Mouse (Mus musculus) liver, postnatal 0 days (tissue): ENCODE results near the gene Klhl3. TPM values are rescaled to one million over a fixed set of nuclear protein-coding genes. Genes with fewer than 3 reads are reported as not detected.

Source experiments
- ATAC-seq: fragments of 200-750 bp; cut with Nextera tagmentation; 2 replicates; pipeline ENCODE4 v1.8.0; 2017; ENCODE audit warnings: mild to moderate bottlenecking, moderate library complexity
- DNase-seq: peaks from one replicate; pipeline ENCODE4 v3.0.0-alpha.2; 2016
- H3K27ac ChIP-seq: fragments of 300-500 bp; sonication (generic); 2 replicates; pipeline ENCODE4 v1.5.1; 2014; ENCODE audit warnings: antibody characterized with exemption, moderate library complexity, mild to moderate bottlenecking, low read depth
- H3K27me3 ChIP-seq: fragments of 300-500 bp; sonication (generic); 2 replicates; pipeline ENCODE4 v1.6.1; 2014; ENCODE audit warnings: low read length, control low read depth, mixed read lengths; ENCODE audit not compliant: insufficient read depth
- H3K36me3 ChIP-seq: fragments of 300-500 bp; sonication (generic); replicated peaks from 2 replicates; pipeline ENCODE4 v1.6.1; 2014; ENCODE audit warnings: mild to moderate bottlenecking, control low read depth, low read length, moderate library complexity, mixed read lengths; ENCODE audit not compliant: insufficient read depth
- H3K4me1 ChIP-seq: fragments of 300-500 bp; sonication (generic); 2 replicates; pipeline ENCODE4 v1.6.1; 2014; ENCODE audit warnings: antibody characterized with exemption, mild to moderate bottlenecking, control low read depth; ENCODE audit not compliant: insufficient read depth
- H3K4me2 ChIP-seq: fragments of 300-500 bp; sonication (generic); 2 replicates; pipeline ENCODE4 v1.6.1; 2014; ENCODE audit warnings: low read depth, mild to moderate bottlenecking, low read length, moderate library complexity, mixed read lengths
- H3K4me3 ChIP-seq: fragments of 300-500 bp; sonication (generic); 2 replicates; pipeline ENCODE4 v1.5.1; 2014; ENCODE audit warnings: low read depth, low read length
- H3K9ac ChIP-seq: fragments of 300-500 bp; sonication (generic); replicated peaks from 2 replicates; pipeline ENCODE4 v1.6.1; 2014; ENCODE audit warnings: mild to moderate bottlenecking, moderate library complexity
- H3K9me3 ChIP-seq: fragments of 300-500 bp; sonication (generic); 2 replicates; pipeline ENCODE4 v1.6.1; 2016; ENCODE audit warnings: mild to moderate bottlenecking, control low read depth, low read length, mixed read lengths
- CTCF ChIP-seq: sonication (generic); IDR thresholded peaks from 2 replicates; pipeline ENCODE4 v1.5.1; 2016; ENCODE audit warnings: antibody characterized with exemption, low read depth
- EP300 ChIP-seq: IDR thresholded peaks from 2 replicates; pipeline ENCODE4 v1.6.1; 2016; ENCODE audit warnings: antibody characterized with exemption, low read depth, mild to moderate bottlenecking
- WGBS: fragments of 180-500 bp; shearing (Covaris S2); extraction: QIAGEN DNeasy Blood & Tissue Kit; methylation state at CpG from one replicate; pipeline ENCODE4 v1.1.7; 2014; ENCODE audit not compliant: insufficient replicate concordance; 5-methylcytosine and 5-hydroxymethylcytosine counted together
- polyA plus RNA-seq: library from polyadenylated mRNA; unstranded; fragments of >200 nt; fragmentation: Nextera tagmentation; extraction: Ambion mirVana; gene quantifications from 2 replicates; pipeline ENCODE4 v1.2.1, GENCODE M21; 2015

Gene Klhl3
- polyA plus RNA-seq, 1 experiment from 2014 or later, result 2.9 TPM

GRCm38 (mm10) chr13:58035470-58036156 lies 77.8 kb downstream of the Klhl3 start:
- Histone ChIP-seq H3K27ac (no peak overlapping the region), H3K9me3 (no peaks in the 10 kb centered on the region), H3K4me3 (no peak overlapping the region), H3K4me1 (no peaks in the 10 kb centered on the region), H3K36me3 (0 out of 2 replicates have a peak, but pooled peaks cover 8% of the 10 kb centered on the region), H3K9ac (no peak overlapping the region), H3K27me3 (no peaks in the 10 kb centered on the region), H3K4me2 (no peak overlapping the region)
- DNase-seq (peak; percentile 43), ATAC-seq (no peak)
- 55% methylated on average over 10 of the region's 10 CpGs for WGBS
- no peak for TF ChIP-seq CTCF
- TF ChIP-seq EP300, result no peak

GRCm38 (mm10) chr13:58034985-58035384 lies 78.4 kb downstream of the Klhl3 start:
- WGBS, result 76% methylated on average over 3 of the region's 3 CpGs
- DNase-seq (no peak), ATAC-seq (no peak)
- no peak overlapping the region for H3K9ac ChIP-seq
- no peaks in the 10 kb centered on the region for H3K4me1 ChIP-seq
- 0 out of 2 replicates have a peak, but pooled peaks have one; percentile 23 for TF ChIP-seq CTCF
- no peak for TF ChIP-seq EP300
- 0 out of 2 replicates have a peak, but pooled peaks cover 8% of the 10 kb centered on the region for H3K36me3 ChIP-seq
- no peaks in the 10 kb centered on the region for H3K27me3 ChIP-seq
- no peak overlapping the region for H3K27ac ChIP-seq
- no peak overlapping the region for H3K4me3 ChIP-seq
- H3K9me3 ChIP-seq, result no peaks in the 10 kb centered on the region
- no peak overlapping the region for H3K4me2 ChIP-seq

GRCm38 (mm10) chr13:58034507-58034906 lies 78.9 kb downstream of the Klhl3 start:
- Histone ChIP-seq H3K4me1 (no peaks in the 10 kb centered on the region), H3K4me3 (no peak overlapping the region), H3K27ac (no peak overlapping the region), H3K27me3 (no peaks in the 10 kb centered on the region), H3K9ac (no peak overlapping the region), H3K9me3 (no peaks in the 10 kb centered on the region), H3K4me2 (no peak overlapping the region), H3K36me3 (0 out of 2 replicates have a peak, but pooled peaks cover 8% of the 10 kb centered on the region)
- ATAC-seq (no peak), DNase-seq (no peak)
- WGBS, result 52% methylated on average over 6 of the region's 6 CpGs
- no peak for TF ChIP-seq CTCF
- no peak for TF ChIP-seq EP300

- no peak overlapping the region for H3K4me3 ChIP-seq
- H3K4me1 ChIP-seq, result no peaks in the 10 kb centered on the region
- H3K9ac ChIP-seq, result no peak overlapping the region
- WGBS, result 47% methylated on average over 6 of the region's 6 CpGs
- peak; percentile 74 for DNase-seq
- H3K4me2 ChIP-seq, result no peak overlapping the region
- no peak overlapping the region for H3K27ac ChIP-seq
- 0 out of 2 replicates have a peak, but pooled peaks cover 8% of the 10 kb centered on the region for H3K36me3 ChIP-seq
- TF ChIP-seq EP300 (no peak), CTCF (peak; percentile 89)
- H3K9me3 ChIP-seq, result no peaks in the 10 kb centered on the region
- ATAC-seq, result peak; percentile 29; the same call in 1 of the 2 replicates
- H3K27me3 ChIP-seq, result no peaks in the 10 kb centered on the region
Observed at GRCm38 (mm10) chr13:58031755-58032154, 81.6 kb downstream of the Klhl3 start.

GRCm38 (mm10) chr13:58027115-58027514 lies 86.3 kb downstream of the Klhl3 start:
- DNase-seq, result no peak
- Histone ChIP-seq H3K9me3 (no peaks in the 10 kb centered on the region), H3K36me3 (peaks cover 11% of the 10 kb centered on the region; the same call in 1 of the 2 replicates), H3K4me3 (no peak overlapping the region), H3K4me1 (no peaks in the 10 kb centered on the region), H3K27me3 (no peaks in the 10 kb centered on the region), H3K27ac (no peak overlapping the region), H3K4me2 (no peak overlapping the region), H3K9ac (no peak overlapping the region)
- TF ChIP-seq CTCF (no peak), EP300 (no peak)
- ATAC-seq, result no peak
- WGBS, result 71% methylated on average over 8 of the region's 8 CpGs

- H3K4me3 ChIP-seq, result no peak overlapping the region
- ATAC-seq (no peak), DNase-seq (no peak)
- H3K36me3 ChIP-seq, result peaks cover 10% of the 10 kb centered on the region; the same call in 1 of the 2 replicates
- no peak for TF ChIP-seq EP300
- 81% methylated on average over 16 of the region's 16 CpGs for WGBS
- no peak overlapping the region for H3K9ac ChIP-seq
- H3K9me3 ChIP-seq, result no peaks in the 10 kb centered on the region
- no peak overlapping the region for H3K27ac ChIP-seq
- no peaks in the 10 kb centered on the region for H3K4me1 ChIP-seq
- no peaks in the 10 kb centered on the region for H3K27me3 ChIP-seq
- no peak overlapping the region for H3K4me2 ChIP-seq
Observed at GRCm38 (mm10) chr13:58025701-58026414, 87.5 kb downstream of the Klhl3 start.
